Mouse (Mus musculus) megakaryocyte-erythroid progenitor cell, adult 5-6 weeks (primary cell): ENCODE results near the gene Med29. TPM values are rescaled to one million over a fixed set of nuclear protein-coding genes. Genes with fewer than 3 reads are reported as not detected.

Source experiments
- ATAC-seq: replicated peaks from 2 replicates; pipeline ENCODE4 v1.8.0; 2016; ENCODE audit warnings: mild to moderate bottlenecking, inconsistent platforms; ENCODE audit not compliant: severe bottlenecking, poor library complexity, low FRiP score, low TSS enrichment
- total RNA-seq, 2 experiments: library from RNA; stranded (forward) in 1 of 2; stranded (reverse) in 1 of 2; fragments of 200-1000, 215-1000 nt in 1 of 2; fragments of >200 nt in 1 of 2; fragmentation: Nextera tagmentation in 1 of 2; gene quantifications; 2 replicates each; pipeline ENCODE4 v1.2.3; 2014 to 2017

Med29 gene
- total RNA-seq, 2 experiments from 2014 or later: 9.9 to 22.3 TPM

- no peak for ATAC-seq
Measured at GRCm38 (mm10) chr7:28378066-28378690, 14.3 kb downstream of the Med29 start.

DNA sequence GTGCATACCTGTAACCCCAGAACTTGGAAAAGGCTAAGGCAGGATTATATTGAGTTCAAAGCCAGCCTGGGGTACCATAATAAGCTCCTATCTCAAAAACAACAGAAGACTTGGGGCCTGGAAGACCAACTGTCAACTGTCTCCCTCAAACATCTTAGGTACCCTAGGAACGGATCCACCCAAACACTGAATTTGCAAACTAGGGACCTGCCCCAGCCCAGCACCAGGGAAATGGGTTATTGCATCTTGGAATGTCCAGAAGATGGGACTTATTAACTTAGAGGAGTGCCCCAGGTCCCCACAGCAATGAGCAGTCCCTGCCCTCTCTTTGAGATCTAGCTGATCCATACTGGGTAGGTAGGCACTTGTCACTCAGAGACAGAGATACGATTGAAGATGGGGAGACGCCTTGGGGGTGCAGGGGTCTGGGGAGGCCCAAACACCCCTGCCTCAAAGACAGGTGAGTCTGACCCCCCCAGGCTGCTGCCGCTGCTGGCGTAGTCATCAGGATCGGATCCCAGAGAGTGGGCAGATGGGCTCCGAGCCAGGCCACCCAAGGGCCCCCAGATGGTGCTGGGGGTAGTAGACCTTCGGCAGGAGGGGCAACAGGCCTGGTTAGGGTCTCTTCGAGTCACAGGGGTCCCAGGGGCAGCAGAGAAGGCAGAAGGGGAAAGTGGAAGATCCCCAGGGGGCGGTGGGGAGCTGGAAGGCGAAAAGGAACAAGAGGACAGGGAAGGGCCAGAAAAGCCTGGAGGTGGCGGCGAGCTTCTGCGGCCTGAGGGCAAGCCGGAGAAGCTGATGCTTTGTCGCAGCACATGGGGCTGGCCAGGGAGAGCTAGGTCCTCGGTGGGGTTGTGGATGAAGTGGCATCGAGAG lies 15.1 kb downstream of the Med29 start:
- no peak for ATAC-seq

DNA sequence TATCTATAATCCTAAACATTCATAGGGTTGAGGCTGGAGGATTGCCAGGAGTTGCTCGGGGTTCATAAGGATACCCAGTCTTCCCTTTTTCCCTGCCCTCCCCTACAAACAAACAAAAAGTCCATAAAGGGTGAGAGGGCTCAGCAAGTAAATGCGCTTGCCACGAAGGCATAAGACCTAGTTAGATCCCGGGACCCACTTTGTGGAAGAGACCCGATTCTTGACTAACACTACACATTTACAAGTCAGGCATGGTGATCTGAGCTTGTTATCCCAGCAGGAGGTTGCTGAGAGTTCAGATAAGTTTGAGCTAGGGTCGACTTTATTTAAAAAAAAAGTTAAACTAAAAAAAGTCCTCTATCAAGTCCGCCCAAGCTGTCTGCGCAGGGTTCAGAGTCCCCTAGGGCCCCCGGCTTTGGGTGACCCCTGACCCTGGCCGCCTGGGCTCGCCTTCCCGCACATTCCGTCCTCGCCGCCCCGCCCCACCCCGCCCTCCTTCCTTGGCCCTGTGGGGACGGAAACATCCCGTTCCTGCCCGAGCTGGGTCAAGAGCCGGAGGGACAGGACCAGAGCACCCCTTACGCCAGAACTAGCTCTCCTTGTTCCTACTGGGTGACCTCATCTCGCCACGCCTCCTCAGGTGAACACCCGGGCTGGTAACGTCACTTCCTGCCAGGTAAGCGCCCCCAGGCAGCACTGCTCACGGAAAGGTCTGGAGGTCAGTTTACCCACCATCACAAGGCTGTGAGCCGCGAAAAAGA lies 16.3 kb downstream of the Med29 start:
- ATAC-seq: no peak

DNA sequence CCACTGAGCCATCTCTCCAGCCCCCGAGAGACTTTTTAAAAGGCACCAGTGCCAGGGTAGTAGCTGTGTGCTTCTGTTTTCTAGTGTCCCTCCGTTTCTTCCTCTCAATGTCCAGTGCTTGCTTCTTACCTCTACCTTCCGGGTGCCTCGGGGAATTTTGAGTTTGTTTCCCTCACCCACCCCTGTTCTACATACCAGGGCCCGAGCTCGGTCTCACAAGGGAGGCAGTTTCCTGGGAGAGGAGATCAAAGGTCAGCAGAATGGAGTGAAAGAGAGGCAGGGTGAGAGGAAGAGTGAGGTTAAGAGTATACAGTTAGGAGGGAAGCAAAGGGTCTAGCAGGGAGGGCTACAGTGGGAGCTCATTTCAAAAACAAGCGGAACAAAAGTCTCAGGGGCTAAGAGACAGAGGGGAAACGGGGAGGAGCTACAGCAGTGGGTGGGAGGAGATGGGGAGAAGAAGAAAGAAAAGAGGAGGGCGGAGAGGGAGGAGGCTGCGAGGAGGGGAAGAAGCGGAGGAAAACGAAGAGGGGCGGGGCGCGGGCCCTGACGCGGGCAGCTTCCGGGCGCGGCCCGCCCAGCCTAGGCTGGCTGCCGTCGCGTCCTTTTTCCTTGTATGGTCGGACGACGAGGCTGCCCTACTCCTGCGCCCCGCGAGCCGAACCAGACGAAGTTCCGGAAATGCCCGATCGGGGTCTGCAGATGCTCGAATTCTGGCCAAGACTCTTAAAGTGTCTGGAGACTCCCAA lies 17.2 kb downstream of the Med29 start:
- peak; percentile 39 for ATAC-seq

DNA sequence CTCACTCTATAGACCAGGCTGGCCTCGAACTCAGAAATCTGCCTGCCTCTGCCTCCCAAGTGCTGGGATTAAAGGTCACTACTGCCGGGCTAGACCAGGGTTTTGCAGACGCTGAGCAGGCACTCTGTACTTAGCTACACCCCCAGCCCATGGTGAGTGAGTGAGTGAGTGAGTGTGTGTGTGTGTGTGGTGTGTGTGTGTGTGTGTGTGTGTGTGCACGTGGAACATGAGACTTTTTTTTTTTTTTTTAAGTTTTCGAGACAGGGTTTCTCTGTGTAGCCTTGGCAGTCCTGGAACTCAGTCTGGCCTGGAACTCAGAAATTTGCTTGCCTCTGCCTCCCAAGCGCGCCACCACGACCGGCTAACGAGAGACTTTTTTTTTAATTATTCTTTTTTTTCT lies 17.9 kb downstream of the Med29 start:
- no peak for ATAC-seq

- no peak for ATAC-seq
Measured at GRCm38 (mm10) chr7:28373891-28374495, 18.5 kb downstream of the Med29 start.

DNA sequence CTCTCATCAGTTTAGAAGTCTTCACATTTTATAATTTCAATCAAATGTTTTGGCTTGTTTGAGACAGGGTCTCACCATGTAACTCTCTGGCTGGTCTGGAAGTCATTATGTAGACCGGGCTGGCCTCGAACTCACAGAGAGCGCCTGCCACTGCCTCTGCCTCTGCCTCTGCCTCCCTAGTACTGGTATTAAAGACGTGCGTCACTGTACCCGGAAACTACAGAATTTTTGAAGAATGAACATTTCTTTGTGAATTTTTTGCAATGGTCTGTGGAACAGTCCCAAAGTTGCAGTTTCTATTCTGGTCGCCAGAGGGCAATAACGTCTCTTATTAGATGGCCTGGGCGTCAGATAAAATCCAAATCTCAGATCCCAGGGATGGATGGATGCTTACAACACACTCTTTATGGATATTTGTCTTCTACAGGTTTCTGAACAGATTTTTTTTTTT lies 19.4 kb downstream of the Med29 start:
- ATAC-seq: no peak

DNA sequence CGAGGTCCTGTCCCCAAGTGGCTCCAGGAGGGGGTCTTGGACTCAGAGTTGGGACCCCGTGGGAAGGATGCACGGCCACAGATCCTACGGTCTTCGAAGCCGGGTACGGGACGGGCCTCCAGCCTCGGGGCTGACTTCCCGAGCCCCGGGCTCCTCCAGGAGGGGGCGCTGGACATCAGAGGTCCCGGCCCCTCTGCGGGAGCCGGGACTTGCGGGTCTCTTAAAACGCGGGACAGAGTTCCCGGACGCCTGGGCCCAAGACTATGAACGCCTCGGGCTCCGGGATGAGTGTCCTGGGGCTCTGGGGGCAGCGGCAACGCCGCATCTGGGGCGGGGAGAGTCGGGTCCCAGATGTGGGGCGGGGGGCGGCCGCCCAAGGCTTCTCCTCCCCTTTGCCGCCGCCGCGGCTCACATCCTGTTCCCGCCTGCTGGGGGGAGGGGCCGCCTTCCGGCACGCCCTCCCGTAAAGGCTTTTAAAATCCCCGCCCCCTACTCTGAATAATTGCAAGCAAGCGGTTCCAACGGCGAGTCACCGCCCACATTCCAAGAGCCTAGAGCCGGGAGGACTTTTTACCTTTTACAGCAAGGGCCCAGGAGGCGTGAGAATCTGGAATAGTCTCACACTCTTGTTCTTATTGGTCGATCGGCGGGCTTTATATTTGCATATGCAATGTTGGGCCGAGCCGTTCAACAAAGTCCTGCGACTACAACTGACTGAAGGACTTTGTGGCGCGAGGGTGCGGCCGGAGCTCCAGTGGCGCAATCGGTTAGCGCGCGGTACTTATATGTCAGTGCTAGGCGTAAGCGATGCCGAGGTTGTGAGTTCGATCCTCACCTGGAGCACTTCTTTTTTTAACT lies 20.0 kb downstream of the Med29 start, which contains the start of gene Plekhg2:
TSS of gene Plekhg2 (minus strand) at position 349 of the 858 bp plus-strand sequence.
- peak; percentile 76 for ATAC-seq

DNA sequence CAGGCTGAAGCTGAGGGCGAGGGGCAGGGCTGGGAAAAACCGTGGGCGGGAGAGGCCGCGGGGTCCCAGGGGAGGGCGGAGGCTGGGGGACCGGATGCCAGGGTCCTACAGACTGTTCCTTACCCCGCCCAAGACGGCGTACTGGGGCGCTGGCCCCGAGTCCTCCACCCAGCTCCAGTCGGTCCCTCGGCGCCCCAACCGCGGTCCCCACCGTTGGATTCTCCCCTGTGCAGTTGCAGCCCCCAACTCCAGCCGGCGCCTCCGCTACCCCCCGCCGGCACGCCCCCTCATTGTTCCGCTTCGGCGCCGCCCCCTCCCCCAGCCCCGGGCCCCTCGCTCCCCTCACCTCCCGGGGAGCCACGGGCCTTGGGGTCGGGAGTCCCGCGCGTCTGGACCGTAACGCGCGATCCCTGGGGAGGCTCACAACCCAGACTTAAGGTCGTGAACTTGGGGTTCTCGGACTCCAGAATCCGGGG lies 21.0 kb downstream of the Med29 start:
- ATAC-seq: no peak

DNA sequence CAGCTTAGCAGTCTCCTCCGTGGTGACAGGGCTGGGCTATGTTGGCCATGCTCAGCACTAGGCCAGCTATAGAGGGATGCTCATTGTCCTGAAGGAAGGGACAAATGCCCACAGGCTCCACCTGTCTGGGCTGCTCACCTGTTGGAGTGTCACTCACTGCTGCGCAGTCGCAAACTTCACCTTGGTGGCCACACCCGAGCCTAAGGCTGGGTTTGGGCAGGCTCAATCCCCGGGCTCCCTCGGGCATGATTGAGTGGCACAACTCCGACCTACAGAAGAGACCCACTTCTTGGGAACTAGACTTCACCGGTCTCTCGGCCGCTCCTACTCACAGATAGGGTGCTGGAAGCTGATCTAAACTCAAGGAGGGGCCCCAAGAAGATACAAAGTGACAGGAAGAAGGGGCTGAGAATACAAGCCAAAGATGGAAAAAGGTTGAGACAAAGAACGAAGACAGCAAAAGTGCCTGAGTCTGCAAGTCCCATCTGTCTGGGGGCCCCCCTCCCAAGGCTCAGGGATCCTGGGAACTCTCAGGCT lies 21.5 kb downstream of the Med29 start:
- no peak for ATAC-seq

DNA sequence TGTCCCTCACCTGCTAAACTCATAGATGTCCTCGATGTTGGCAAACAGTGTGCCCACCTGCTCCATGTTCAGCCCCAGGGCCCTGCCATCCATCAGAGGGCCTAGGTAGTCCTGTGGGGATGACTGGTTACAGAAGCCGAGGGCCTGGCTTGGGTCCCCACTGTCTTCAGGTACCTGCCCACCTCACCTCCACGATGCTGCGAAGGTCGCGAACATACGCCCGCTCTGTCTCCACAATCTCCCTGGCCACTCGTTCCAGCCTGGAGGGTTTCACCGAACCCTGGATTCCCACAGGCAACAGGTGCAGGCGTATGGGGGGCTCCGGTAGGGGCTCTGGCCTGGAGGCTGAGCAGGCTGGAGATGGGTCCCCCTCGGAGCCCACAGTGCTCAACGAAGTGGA lies 22.5 kb downstream of the Med29 start:
- no peak for ATAC-seq

DNA sequence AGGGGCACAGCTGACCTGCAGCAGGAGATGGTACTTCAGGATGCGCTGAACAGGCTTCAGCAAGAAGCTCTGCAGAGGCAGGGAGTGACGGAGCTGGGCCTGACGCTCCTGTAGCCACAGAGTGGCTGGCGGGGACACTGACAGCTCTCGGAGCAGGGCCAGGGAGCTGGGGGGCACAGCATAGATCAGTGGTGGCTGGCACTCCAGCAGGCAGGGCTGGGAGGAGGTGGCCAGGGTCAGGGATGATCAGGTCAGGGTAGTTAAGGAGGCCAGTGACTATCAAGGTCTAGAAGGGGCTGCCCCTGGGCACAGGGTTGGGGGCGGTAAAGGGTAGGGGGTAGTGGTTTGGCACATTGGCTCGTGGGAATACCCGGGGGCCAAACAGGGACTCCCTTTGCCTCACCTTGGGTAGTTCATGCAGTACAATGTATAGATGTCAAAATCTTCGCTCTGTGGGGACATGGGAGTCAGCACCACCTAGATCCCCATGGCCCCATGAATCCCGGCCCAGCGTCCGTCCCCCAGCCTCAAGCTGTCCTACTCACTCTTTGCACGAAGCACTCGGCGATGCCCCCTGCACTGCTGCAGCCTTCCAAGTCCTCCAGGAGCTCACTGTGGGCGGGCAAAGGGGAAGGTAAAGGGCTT lies 24.1 kb downstream of the Med29 start:
- ATAC-seq: no peak

DNA sequence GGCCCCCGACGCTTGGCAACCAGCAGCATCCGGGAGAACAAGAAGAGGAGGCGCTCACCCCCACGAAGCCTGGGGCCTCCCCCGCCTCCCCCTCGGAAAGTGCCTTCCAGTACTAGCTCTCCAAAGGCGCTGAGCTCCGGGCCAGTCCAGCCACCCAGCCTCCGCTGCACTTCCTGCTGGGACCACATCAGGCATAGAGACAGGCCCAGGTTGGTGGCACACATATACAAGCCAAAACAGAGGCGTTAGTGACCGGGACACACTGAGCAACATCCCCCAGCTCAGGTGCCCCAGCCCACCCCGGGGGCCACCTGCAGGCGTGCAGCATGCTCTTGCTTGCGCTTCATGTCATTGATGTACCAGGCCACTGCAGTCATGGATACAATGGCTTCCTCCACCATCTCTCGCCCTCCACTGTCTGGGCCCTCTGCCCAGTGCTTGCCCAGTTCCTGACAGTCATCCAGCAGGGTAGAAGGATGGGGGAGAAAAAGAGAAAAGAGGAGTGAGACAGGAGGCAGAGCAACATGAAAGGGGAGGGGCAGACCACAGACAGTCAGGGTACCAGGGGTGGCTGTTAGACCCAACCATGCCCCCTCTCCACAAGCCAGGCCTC lies 24.7 kb downstream of the Med29 start:
- no peak for ATAC-seq

DNA sequence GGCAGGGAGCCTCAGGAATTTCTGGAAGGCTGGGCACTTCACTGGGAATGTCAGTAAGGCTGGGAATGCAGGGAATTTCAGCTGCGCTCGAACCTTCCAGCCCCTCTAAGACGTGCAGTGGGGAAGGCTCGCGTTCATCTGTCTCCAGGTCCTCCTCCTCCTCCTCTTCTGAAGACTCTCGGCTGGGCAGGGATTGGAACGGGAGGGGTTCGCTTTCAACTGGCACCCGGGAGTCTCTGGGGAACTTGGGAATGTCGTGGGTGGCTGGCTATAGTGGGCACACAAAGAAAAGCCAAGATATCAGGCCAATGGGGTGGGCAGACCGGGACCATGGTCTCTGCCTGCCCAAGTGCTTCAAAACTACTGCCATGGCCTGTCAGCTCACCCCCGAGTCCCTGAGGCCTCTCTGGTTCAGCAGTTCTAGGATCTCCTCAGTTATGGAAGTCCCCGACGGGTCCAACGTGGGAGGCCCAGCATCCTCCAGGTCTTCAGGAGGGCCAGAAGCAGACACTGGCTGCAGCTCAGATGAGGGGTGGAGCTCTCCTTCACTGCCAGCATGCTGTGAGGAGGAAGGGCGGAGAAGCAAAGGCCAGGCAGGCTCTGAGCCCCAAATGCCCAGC lies 30.0 kb downstream of the Med29 start:
- no peak for ATAC-seq

DNA sequence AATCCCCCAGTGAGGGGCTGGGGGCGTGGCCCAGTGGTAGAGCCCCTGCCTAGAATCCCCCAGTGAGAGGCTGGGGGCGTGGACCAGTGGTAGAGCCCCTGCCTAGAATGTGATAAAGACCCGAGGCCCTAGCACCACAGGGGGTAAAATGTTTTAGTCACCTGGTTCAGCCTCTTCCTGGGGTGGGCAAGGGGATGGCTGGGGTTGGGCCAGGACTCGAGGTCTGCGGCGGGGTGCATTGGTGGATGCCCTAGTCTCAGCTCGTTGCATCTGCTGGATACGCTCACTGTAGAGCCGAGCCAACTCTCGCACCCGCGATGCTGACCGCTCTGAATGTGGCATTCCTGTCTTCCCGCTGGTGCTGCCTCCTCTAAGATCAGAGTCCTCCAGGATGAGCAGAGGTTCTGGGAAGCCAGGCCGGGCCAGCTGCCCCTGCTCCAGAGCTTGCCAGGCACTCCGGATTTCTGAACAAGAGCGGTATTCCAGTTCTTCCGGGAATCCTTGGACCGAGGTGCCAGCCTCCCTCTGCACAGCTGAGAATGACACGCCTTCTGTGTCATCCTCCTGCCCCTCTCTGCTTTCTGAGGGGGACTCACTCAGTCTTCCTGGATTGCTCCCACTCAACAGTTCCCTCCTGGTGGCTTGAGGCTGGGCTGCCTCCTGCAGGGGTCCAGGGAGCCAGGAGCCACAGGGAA lies 30.7 kb downstream of the Med29 start:
- ATAC-seq: no peak

DNA sequence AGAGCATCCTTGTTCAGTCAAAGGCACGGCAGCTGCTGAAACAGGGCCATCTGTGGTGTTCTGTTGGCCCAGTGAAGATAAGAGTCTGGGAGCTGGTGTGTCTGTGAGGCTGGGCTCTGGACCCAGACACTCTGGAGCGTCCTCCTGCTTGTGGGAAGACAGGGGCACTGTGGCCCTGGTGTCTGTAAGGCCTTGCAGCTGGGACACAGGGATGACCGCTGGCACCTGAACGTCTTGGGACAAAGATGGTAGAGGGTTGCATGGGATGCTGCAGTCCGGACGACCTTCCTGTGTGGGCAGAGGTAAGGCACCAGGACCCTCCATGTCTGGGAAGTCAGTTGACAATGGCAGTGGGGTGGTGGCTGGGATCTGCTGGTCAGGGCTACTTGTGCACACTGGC lies 32.2 kb downstream of the Med29 start:
- no peak for ATAC-seq
